Mouse (Mus musculus) liver, adult 2 months (tissue): ENCODE measurements at regions not wholly inside any gene's neighbourhood (a gene's known extent, or its start where the extent isn't known, plus 50 kb on each side); places are given as distances from the start of the nearest gene placed in this dataset.

Experiments used
- DNase-seq: peaks from one replicate; pipeline ENCODE4 v3.0.0-alpha.2; 2011; ENCODE audit warnings: low read depth, low spot score; ENCODE audit errors: extremely low read depth
- H3K27ac ChIP-seq: fragments of 200-500 bp; replicated peaks from 2 replicates; pipeline ENCODE4 v1.5.1; 2012; ENCODE audit warnings: low read depth, mild to moderate bottlenecking, control low read depth, inconsistent platforms, low read length; ENCODE audit not compliant: insufficient read depth
- H3K27me3 ChIP-seq: fragments of 200-500 bp; 2 replicates; pipeline ENCODE4 v1.6.1; 2012; ENCODE audit warnings: mild to moderate bottlenecking, moderate library complexity, low read length, inconsistent platforms; ENCODE audit not compliant: control insufficient read depth, insufficient read depth
- H3K36me3 ChIP-seq: fragments of 200-500 bp; 2 replicates; pipeline ENCODE4 v1.6.1; 2012; ENCODE audit warnings: low read length, inconsistent platforms; ENCODE audit not compliant: control insufficient read depth, insufficient read depth
- H3K4me1 ChIP-seq: fragments of 200-500 bp; 2 replicates; pipeline ENCODE4 v1.6.1; 2011; ENCODE audit warnings: low read length; ENCODE audit not compliant: control insufficient read depth, insufficient read depth
- H3K4me3 ChIP-seq: fragments of 200-500 bp; 2 replicates; pipeline ENCODE4 v1.5.1; 2011; ENCODE audit warnings: low read depth, mild to moderate bottlenecking, control low read depth, low read length, moderate library complexity; ENCODE audit not compliant: insufficient read depth
- H3K79me2 ChIP-seq: fragments of 200-500 bp; 2 replicates; pipeline ENCODE4 v1.6.1; 2012; ENCODE audit warnings: inconsistent platforms, mild to moderate bottlenecking, low read length, moderate library complexity; ENCODE audit not compliant: control insufficient read depth, insufficient read depth
- H3K9ac ChIP-seq: fragments of 200-500 bp; 2 replicates; pipeline ENCODE4 v1.6.1; 2012; ENCODE audit warnings: low read depth, mild to moderate bottlenecking, control low read depth, inconsistent platforms, low read length
- CTCF ChIP-seq: fragments of 200-500 bp; IDR thresholded peaks from 2 replicates; pipeline ENCODE4 v1.5.1; 2011; ENCODE audit warnings: low read depth, low read length, control low read depth
- POLR2A ChIP-seq: fragments of 200-500 bp; IDR thresholded peaks from 2 replicates; pipeline ENCODE4 v1.6.1; 2011; ENCODE audit warnings: low read length, control low read depth; ENCODE audit not compliant: insufficient read depth; ENCODE audit errors: extremely low read depth
- WGBS: fragments of 180-500 bp; shearing (Covaris S2); methylation state at CpG from one replicate; pipeline ENCODE4 v1.1.7; 2018; 5-methylcytosine and 5-hydroxymethylcytosine counted together

DNA sequence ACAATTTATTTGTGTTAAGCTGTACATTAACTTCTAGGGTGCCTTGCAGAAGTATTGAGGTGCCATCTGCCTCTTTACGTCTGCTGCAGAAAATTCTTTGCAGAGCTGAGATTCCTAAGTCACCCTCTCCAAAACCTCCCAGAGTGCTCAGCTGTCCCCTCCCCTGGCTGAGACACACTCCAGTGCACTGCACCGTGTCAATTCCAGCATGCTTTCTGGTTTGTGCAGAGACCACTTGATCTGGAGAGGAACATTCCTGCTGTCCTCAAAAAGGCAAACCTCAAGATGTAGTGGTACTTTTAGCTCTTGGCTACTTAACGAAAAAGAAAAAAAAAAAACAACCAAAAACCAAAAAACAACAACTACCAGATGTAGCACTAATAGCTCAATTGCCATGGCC lies 145.2 kb upstream of the Krr1 start:
- no peaks in the 10 kb centered on the region for H3K27me3 ChIP-seq
- H3K79me2 ChIP-seq, result no peaks in the 10 kb centered on the region
- peaks cover 10% of the 10 kb centered on the region for H3K4me1 ChIP-seq
- DNase-seq, result no peak
- H3K27ac ChIP-seq, result no peak overlapping the region
- no peak for TF ChIP-seq CTCF
- no peak for TF ChIP-seq POLR2A
- H3K36me3 ChIP-seq, result no peaks in the 10 kb centered on the region
- WGBS, result 84% methylated on average over 3 of the region's 3 CpGs
- no peak overlapping the region for H3K9ac ChIP-seq
- H3K4me3 ChIP-seq, result no peak overlapping the region

DNA sequence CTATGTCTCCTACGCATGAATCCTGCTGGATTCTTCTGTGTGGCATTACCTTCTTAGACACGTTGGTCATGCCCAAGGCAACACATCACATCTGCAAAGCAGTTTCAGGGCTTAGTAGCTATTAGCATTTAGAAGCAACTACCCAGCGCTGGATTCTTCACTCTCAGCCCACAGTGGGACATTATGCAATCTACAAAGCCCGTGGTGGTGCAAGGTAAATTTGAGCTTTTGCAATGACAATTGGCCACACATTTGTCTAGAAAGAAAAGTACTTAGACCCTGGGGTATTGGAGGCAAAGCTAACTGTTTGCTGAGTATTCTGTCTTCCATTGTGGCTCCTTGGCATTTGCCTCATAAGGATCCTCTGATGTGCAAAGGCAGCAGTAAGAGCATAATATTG lies 144.5 kb upstream of the Krr1 start:
- no peaks in the 10 kb centered on the region for H3K36me3 ChIP-seq
- H3K27me3 ChIP-seq, result no peaks in the 10 kb centered on the region
- no peak overlapping the region for H3K9ac ChIP-seq
- H3K4me3 ChIP-seq, result no peak overlapping the region
- no peak overlapping the region for H3K27ac ChIP-seq
- 41% methylated on average over 4 of the region's 4 CpGs for WGBS
- H3K4me1 ChIP-seq, result peaks cover 10% of the 10 kb centered on the region
- no peaks in the 10 kb centered on the region for H3K79me2 ChIP-seq
- DNase-seq, result peak; percentile 75
- TF ChIP-seq CTCF (no peak), POLR2A (no peak)

DNA sequence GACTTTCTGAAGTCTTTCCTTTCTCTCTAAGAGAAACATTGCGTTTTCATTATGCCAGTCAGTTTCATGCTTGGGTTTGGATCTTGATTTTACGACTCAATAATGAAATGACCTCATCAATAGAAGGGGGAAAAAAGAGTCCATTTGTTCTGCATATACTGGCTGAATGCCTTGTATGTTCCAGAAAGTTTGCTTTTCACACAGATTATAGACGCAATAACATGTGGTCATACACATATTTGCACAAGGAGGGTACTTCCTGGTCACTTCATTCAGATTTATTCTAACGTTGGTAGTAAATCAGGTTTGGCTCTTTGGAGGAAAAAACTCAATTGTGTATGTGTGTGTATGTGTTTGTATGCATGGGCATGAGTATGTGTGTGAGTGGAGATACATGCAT lies 143.9 kb upstream of the Krr1 start:
- H3K79me2 ChIP-seq, result no peaks in the 10 kb centered on the region
- H3K4me1 ChIP-seq, result peaks cover 10% of the 10 kb centered on the region
- no peak overlapping the region for H3K27ac ChIP-seq
- 54% methylated on average over 4 of the region's 4 CpGs for WGBS
- H3K27me3 ChIP-seq, result no peaks in the 10 kb centered on the region
- H3K36me3 ChIP-seq, result no peaks in the 10 kb centered on the region
- no peak overlapping the region for H3K4me3 ChIP-seq
- TF ChIP-seq POLR2A (no peak), CTCF (no peak)
- no peak for DNase-seq
- no peak overlapping the region for H3K9ac ChIP-seq

DNA sequence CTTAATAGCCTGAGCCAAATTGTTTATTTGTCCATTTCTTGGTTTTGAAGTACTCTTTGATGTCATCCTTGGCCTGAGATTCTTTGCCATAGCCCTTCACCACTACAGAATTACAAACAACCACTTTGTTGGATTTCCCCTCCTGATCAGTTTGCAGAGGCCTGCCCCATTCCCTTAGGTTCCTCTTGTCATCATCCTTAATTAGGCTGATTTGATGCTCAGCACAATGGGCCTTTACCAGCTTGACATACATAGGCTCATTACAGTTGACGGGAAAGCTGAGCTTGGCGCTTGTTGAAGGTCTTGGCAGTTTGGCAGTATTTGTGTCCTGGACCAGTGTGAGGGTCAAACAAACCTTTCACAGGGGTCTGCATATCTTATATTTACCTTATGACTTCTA lies 143.2 kb upstream of the Krr1 start:
- no peak overlapping the region for H3K4me3 ChIP-seq
- H3K27ac ChIP-seq, result no peak overlapping the region
- WGBS, result 98% methylated on average over 2 of the region's 2 CpGs
- TF ChIP-seq POLR2A, result no peak
- no peak for TF ChIP-seq CTCF
- DNase-seq, result no peak
- H3K36me3 ChIP-seq, result no peaks in the 10 kb centered on the region
- no peaks in the 10 kb centered on the region for H3K27me3 ChIP-seq
- no peak overlapping the region for H3K9ac ChIP-seq
- peaks cover 13% of the 10 kb centered on the region for H3K4me1 ChIP-seq
- no peaks in the 10 kb centered on the region for H3K79me2 ChIP-seq

DNA sequence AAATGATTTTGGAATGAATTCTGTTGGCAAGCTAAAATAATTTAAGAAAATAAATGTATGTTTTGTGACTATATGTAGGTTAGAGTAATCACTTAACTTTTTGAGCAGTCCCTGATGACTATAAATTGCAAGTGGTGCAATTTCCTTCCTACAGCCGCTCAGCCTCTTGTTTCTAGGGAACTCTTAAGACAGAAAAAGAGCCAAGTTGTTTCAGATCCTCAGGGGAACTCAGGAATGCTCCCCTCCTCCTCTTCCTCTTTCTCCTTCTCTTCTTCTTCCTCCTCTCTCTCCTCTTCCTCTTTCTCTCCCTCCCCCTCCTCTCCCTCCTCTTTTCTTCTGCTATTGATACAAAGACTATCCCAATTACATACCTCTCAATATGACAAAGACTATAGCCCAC lies 141.4 kb upstream of the Krr1 start:
- no peak for DNase-seq
- no peaks in the 10 kb centered on the region for H3K36me3 ChIP-seq

DNA sequence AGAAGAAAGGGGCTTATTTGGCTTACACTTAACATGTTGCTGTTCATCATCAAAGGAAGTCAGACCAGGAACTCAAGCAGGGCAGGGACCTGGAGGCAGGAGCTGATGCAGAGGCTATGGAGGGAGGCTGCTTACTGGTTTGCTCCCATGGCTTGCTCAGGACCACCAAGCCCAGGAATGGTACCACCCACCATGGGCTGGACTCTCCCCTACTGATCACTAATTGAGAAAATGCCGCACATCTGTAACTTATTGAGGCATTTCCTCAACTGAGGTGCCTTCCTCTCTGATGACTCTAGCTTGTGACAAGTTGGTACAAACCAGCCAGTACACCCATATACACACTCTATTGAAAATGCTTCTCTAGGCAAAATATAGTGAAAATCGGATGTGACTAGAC lies 138.9 kb upstream of the Krr1 start:
- no peak overlapping the region for H3K9ac ChIP-seq
- 95% methylated on average over 2 of the region's 2 CpGs for WGBS
- TF ChIP-seq CTCF (no peak), POLR2A (no peak)
- H3K79me2 ChIP-seq, result no peaks in the 10 kb centered on the region
- H3K27ac ChIP-seq, result no peak overlapping the region
- peaks cover 7% of the 10 kb centered on the region for H3K4me1 ChIP-seq
- no peak overlapping the region for H3K4me3 ChIP-seq
- no peak for DNase-seq
- no peaks in the 10 kb centered on the region for H3K36me3 ChIP-seq
- no peaks in the 10 kb centered on the region for H3K27me3 ChIP-seq

More for the DNA sequence above, 141.4 kb upstream of the Krr1 start:
- Histone ChIP-seq H3K79me2 (no peaks in the 10 kb centered on the region), H3K9ac (no peak overlapping the region), H3K4me3 (no peak overlapping the region), H3K4me1 (peaks cover 16% of the 10 kb centered on the region), H3K27ac (no peak overlapping the region), H3K27me3 (no peaks in the 10 kb centered on the region)
- 61% methylated on average over 1 of the region's 1 CpGs for WGBS
- TF ChIP-seq CTCF (no peak), POLR2A (no peak)
